Mouse (Mus musculus) midbrain, embryonic 14.5 days (tissue): Measurements from ENCODE around the gene Grm3. TPM values are rescaled to one million over a fixed set of nuclear protein-coding genes. Genes with fewer than 3 reads are reported as not detected.

ENCODE experiments used
- ATAC-seq: fragments of 200-750 bp; cut with Nextera tagmentation; 2 replicates; pipeline ENCODE4 v1.8.0; 2017; ENCODE audit warnings: moderate number of reproducible peaks, moderate library complexity; ENCODE audit not compliant: low FRiP score, low TSS enrichment
- DNase-seq: peaks from one replicate; pipeline ENCODE4 v3.0.0-alpha.2; 2015
- H3K27ac ChIP-seq: fragments of 300-500 bp; sonication (generic); replicated peaks from 2 replicates; pipeline ENCODE4 v1.5.1; 2014; ENCODE audit warnings: mild to moderate bottlenecking, low read depth, low read length, moderate library complexity
- H3K27me3 ChIP-seq: fragments of 300-500 bp; sonication (generic); 2 replicates; pipeline ENCODE4 v1.6.1; 2014; ENCODE audit warnings: low read length, control low read depth, mixed read lengths; ENCODE audit not compliant: control insufficient read depth, insufficient read depth
- H3K36me3 ChIP-seq: fragments of 300-500 bp; sonication (generic); 2 replicates; pipeline ENCODE4 v1.6.1; 2014; ENCODE audit warnings: low read length, control low read depth; ENCODE audit not compliant: control insufficient read depth, insufficient read depth
- H3K4me1 ChIP-seq: fragments of 300-500 bp; sonication (generic); 2 replicates; pipeline ENCODE4 v1.6.1; 2014; ENCODE audit warnings: mild to moderate bottlenecking, antibody characterized with exemption, low read length, control low read depth; ENCODE audit not compliant: control insufficient read depth, insufficient read depth
- H3K4me2 ChIP-seq: fragments of 300-500 bp; sonication (generic); 2 replicates; pipeline ENCODE4 v1.6.1; 2014; ENCODE audit warnings: mild to moderate bottlenecking, low read length, moderate library complexity
- H3K4me3 ChIP-seq: fragments of 300-500 bp; sonication (generic); replicated peaks from 2 replicates; pipeline ENCODE4 v1.5.1; 2014; ENCODE audit warnings: low read depth, low read length
- H3K9ac ChIP-seq: fragments of 300-500 bp; sonication (generic); replicated peaks from 2 replicates; pipeline ENCODE4 v1.6.1; 2014; ENCODE audit warnings: mild to moderate bottlenecking, low read length, moderate library complexity
- H3K9me3 ChIP-seq: fragments of 300-500 bp; sonication (generic); 2 replicates; pipeline ENCODE4 v1.6.1; 2016; ENCODE audit warnings: low read length, control low read depth, mixed read lengths; ENCODE audit not compliant: control insufficient read depth
- WGBS: fragments of 180-500 bp; shearing (Covaris S2); extraction: QIAGEN DNeasy Blood & Tissue Kit; methylation state at CpG from one replicate; pipeline ENCODE4 v1.1.7; 2014; 5-methylcytosine and 5-hydroxymethylcytosine counted together
- polyA plus RNA-seq: library from polyadenylated mRNA; unstranded; fragments of >200 nt; fragmentation: Nextera tagmentation; extraction: Ambion mirVana; gene quantifications from 2 replicates; pipeline ENCODE4 v1.2.1, GENCODE M21; 2014

Grm3 gene
- polyA plus RNA-seq = 34.9 and 39.1 TPM in 2 replicates

DNA sequence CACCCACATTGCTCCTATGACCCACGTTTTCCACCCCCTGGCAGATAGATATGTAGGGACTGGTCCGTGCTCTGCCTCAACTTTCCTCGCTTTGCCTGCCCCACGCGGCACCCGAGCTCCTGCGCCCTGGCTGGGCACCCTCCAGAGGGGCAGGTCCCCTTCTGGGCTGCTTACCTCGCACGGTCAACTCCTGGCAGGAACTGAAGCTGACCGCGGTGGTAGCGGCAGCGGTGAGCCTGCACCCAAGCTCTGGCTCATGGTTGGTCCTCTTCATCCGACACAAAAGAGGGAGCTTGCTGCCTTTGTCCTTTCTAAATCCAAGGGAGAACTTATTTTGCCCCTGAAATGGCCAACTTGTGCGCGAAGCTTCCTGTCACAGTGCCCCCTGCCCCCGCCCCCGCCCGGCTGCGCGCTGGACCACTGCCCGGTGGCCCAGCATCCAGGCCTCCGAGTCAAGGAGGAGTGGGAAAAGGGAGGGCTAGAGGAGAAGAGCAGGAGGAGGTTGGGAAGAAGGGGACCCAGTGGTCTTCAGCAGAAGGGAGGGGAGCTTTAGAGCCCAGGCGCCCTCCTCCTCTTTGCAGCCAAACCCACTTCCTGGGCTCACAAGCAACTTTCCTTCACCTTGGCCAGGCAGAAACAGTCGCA is at the start of gene Grm3:
Grm3 (minus strand) TSS at position 215 of the 645 bp plus-strand sequence.
- WGBS = under 1% methylated on average over 25 of the region's 25 CpGs

DNA sequence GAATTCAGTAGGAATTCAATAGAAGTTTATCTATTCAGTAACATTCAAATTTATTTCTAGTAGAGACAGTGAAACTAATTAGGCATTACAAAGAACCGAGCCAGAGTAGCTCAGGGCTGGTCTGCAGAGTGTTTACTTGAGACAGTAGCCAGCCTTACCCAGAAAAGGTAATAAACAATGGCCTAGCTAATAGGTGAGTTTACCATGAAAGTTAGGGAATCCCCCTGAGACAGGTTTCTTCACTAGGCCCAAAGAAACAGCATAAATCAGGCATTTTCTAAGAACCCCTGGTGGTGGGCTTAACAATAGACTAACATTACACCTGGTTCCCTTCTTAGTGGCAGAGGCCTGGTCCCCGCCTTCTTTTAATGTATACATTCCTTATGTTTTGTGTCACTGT is 30.8 kb upstream of the Grm3 start:
- Histone ChIP-seq H3K9ac (no peak overlapping the region), H3K27ac (no peak overlapping the region), H3K36me3 (no peaks in the 10 kb centered on the region), H3K4me1 (no peaks in the 10 kb centered on the region), H3K4me2 (no peak overlapping the region), H3K9me3 (no peaks in the 10 kb centered on the region), H3K27me3 (no peaks in the 10 kb centered on the region), H3K4me3 (no peak overlapping the region)
- 78% methylated on average over 2 of the region's 2 CpGs for WGBS
- no peak for ATAC-seq
- DNase-seq = no peak

More for the DNA sequence above, at the start of gene Grm3:
- Histone ChIP-seq H3K27me3 (no peaks in the 10 kb centered on the region; the same call in 1 of the 2 replicates), H3K9me3 (no peaks in the 10 kb centered on the region), H3K4me3 (peak within 1 kb of the TSS; percentile 66), H3K27ac (peak within 1 kb of the TSS; percentile 78), H3K36me3 (no peaks in the 10 kb centered on the region), H3K9ac (peak within 1 kb of the TSS; percentile 79), H3K4me1 (peaks cover 27% of the 10 kb centered on the region), H3K4me2 (peak within 1 kb of the TSS; percentile 93)
- DNase-seq (peak; percentile 62), ATAC-seq (peak; percentile 63)

DNA sequence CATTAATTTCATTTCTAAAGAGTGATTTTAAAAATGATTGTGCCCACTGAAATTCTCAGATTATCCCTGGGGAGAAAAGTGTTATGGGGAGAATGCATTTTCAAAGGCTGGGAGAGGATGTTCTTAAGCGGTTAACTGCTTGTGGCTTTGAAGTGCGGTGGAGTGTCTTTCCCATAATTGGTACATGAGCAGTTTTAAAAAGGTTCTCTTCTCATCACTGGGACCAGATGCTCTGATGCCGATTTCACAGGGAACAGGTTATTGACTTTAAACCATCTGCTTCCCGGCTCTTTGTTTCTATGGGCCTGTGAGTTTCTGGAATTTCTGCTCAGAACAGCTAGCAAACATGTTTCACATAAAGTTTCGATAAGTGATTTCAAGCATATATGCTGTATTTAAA is 23.2 kb upstream of the Grm3 start:
- ATAC-seq = no peak

DNA sequence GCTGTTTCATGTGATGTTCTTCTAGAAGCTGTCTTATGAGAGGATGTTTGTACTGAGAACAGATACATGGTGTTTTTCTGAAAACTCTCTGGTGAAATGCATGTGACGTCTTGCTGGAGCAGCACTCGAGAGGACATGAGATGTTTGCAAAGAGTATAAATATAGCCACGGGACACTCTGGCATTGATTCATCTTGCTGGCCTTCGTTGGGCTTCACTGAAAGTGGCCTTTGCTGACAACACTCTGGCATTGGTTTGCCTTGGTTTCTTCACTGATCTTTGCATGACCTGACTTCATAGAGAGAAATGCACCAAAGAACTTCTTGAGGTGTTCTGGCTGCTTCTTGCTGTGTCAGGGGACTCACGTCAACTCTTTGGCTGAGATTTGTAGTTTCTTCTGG is 19.1 kb upstream of the Grm3 start:
- 95% methylated on average over 5 of the region's 5 CpGs for WGBS
- Histone ChIP-seq H3K4me1 (no peaks in the 10 kb centered on the region), H3K4me2 (no peak overlapping the region), H3K9ac (no peak overlapping the region), H3K27me3 (no peaks in the 10 kb centered on the region), H3K4me3 (no peak overlapping the region), H3K36me3 (no peaks in the 10 kb centered on the region), H3K9me3 (no peaks in the 10 kb centered on the region), H3K27ac (no peak overlapping the region)
- DNase-seq = no peak
- ATAC-seq = no peak

More for the DNA sequence above, 23.2 kb upstream of the Grm3 start:
- H3K27ac ChIP-seq = no peak overlapping the region
- no peaks in the 10 kb centered on the region for H3K27me3 ChIP-seq
- H3K4me1 ChIP-seq = no peaks in the 10 kb centered on the region
- peak; percentile 25 for DNase-seq
- no peak overlapping the region for H3K4me3 ChIP-seq
- 53% methylated on average over 5 of the region's 5 CpGs for WGBS
- H3K4me2 ChIP-seq = no peak overlapping the region
- H3K9ac ChIP-seq = no peak overlapping the region
- no peaks in the 10 kb centered on the region for H3K9me3 ChIP-seq
- no peaks in the 10 kb centered on the region for H3K36me3 ChIP-seq

DNA sequence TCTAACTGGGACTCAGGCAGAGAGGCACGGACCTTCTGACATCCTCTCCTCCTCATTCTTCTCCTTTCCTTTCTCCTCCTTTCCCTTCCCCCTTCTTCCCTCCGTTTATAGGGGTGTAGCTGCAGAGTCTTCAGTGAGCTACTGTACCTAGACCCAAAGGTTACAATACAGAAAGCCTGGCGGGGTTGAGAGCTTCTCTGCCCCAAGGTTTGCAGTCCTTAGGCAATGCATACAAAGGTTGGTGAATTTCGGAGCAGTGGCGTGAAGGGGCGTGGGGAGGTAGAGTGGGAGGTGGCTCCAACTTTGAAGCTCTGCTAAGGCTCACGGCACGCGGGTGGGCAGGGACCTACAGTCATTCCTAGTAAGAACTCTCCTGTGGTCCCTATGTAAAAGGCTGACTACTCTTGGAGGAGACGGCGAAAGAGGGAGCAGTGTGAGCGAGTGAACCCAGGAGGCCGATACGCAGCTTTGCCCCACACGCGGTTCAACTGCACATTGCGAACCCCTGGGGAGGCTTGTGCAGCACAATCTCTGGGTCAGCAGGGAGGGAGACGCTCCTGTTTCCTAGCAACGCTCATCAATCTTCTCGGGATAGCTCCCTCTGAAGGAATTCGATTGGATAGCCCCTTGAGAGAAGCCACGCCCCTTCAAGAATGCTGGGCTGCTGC is 765 bp upstream of the Grm3 start:
- WGBS = 0% methylated on average over 22 of the region's 22 CpGs
- peak overlapping the region; percentile 78 for H3K27ac ChIP-seq
- ATAC-seq = peak; percentile 90

DNA sequence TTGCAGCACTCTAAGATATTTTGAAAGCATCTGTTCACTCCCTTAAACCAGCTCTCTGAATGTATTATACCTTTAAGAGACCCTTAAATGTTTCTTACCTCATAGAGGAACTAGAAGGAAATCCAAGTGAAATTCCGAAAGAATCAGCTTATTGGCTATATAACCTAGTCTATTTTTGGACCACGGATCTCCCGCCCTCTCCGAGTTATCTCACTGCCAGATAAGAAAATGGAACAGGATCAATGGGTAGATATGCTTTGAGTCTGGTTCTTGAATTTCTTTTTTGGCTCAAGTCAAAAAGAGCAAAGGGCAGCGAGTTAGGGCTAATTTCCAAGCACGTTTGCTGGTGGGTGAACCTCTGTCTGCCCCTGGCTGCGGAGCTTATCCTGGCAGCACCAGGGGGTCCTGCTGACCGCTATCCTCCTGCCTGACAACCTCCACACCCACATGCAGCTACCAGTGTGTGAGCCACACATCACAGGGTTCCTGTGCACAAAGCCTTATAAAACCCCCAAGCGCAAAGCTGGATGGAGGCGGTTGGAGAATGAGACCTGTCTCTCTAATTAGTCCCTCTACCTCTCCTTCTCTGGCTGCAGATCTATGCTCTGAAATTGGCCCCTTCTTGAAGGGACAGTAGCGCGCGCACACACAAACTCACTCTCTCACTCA is 549 bp downstream of the Grm3 start:
- Histone ChIP-seq H3K9me3 (no peaks in the 10 kb centered on the region), H3K27me3 (no peaks in the 10 kb centered on the region; the same call in 1 of the 2 replicates), H3K4me2 (peak overlapping the region; percentile 93), H3K36me3 (no peaks in the 10 kb centered on the region), H3K27ac (peak overlapping the region; percentile 78), H3K9ac (peak overlapping the region; percentile 79), H3K4me3 (peak overlapping the region; percentile 66), H3K4me1 (peaks cover 27% of the 10 kb centered on the region)
- DNase-seq = peak; percentile 67
- WGBS = 7% methylated on average over 13 of the region's 13 CpGs
- ATAC-seq = peak; percentile 21

More for the DNA sequence above, 765 bp upstream of the Grm3 start:
- peak overlapping the region; percentile 93 for H3K4me2 ChIP-seq
- no peaks in the 10 kb centered on the region; the same call in 1 of the 2 replicates for H3K27me3 ChIP-seq
- peak overlapping the region; percentile 79 for H3K9ac ChIP-seq
- H3K4me3 ChIP-seq = peak overlapping the region; percentile 66
- H3K4me1 ChIP-seq = peaks cover 27% of the 10 kb centered on the region
- H3K9me3 ChIP-seq = no peaks in the 10 kb centered on the region
- no peaks in the 10 kb centered on the region for H3K36me3 ChIP-seq
- DNase-seq = peak; percentile 92

DNA sequence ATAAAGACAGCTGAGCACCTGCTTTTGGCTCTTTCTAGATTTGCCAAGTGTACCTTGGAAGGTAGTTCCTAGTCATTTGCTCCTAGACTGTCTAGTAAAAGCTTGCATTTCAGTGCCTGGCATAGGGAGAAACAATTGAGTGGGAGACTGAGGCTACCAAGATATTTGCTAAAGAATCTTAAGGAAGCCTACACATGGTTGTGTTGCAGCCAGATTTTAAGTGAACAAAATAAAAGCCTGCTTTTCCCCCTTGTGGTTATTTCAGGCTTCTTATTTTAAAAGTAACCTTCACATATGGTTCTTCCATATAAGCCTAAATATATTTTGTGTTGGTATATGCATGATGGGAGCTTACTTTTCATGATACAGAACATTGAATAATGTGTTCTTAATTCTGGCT is 3.8 kb downstream of the Grm3 start:
- H3K4me3 ChIP-seq = no peak overlapping the region
- H3K4me2 ChIP-seq = no peak overlapping the region
- H3K27ac ChIP-seq = no peak overlapping the region
- peaks cover 27% of the 10 kb centered on the region for H3K4me1 ChIP-seq
- ATAC-seq = no peak
- H3K9me3 ChIP-seq = no peaks in the 10 kb centered on the region
- no peak overlapping the region for H3K9ac ChIP-seq
- DNase-seq = no peak
- no peaks in the 10 kb centered on the region for H3K36me3 ChIP-seq
- H3K27me3 ChIP-seq = no peaks in the 10 kb centered on the region; the same call in 1 of the 2 replicates

DNA sequence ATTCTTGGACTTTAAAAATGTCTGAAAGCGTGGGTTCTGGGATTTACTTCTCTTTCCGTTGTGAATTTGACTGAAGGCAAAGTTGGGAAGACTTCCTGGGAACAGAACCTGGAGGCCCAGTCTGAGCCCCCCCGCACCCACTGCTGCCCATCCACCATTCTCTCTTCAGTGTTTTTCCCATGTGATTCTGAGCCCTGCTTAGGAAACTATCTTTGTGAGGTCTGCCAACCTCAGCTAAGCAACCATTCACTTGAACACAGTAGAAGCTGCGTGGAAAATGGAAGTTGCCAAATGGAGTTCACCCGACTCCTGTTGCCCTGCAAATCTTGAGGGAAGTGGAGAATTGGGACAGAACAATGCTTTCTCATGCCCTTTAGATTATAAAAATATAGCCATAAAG is 8.7 kb downstream of the Grm3 start:
- H3K27ac ChIP-seq = no peak overlapping the region
- no peak overlapping the region for H3K4me3 ChIP-seq
- 0 out of 2 replicates have a peak, but pooled peaks cover 4% of the 10 kb centered on the region for H3K4me1 ChIP-seq
- no peaks in the 10 kb centered on the region for H3K36me3 ChIP-seq
- peak; percentile 12 for DNase-seq
- no peak for ATAC-seq
- no peaks in the 10 kb centered on the region for H3K9me3 ChIP-seq
- 86% methylated on average over 5 of the region's 5 CpGs for WGBS
- H3K9ac ChIP-seq = no peak overlapping the region
- H3K4me2 ChIP-seq = no peak overlapping the region
- H3K27me3 ChIP-seq = no peaks in the 10 kb centered on the region
